Mouse (Mus musculus): Measurements from ENCODE around the gene Tomm22. TPM values are rescaled to one million over a fixed set of nuclear protein-coding genes. Genes with fewer than 3 reads are reported as not detected.
"Not testable (repeated sequence)": the region's sequence is repeated elsewhere in the genome, so short reads cannot be mapped to it uniquely, and the experiment has no call there.

Gene Tomm22
- polyA plus RNA-seq, 1 experiment from 2014 or later, result 288 TPM

- Histone ChIP-seq H3K36me3 (ENCODE audit: control insufficient read depth, insufficient read depth, low read length) (no peaks in the 10 kb centered on the region), H3K4me2 (ENCODE audit: low read depth, low read length) (peak within 1 kb of the TSS; percentile 92), H3K27ac (ENCODE audit: low read length) (peak within 1 kb of the TSS; percentile 94), H3K9ac (ENCODE audit: low read depth, low read length) (peak within 1 kb of the TSS; percentile 86), H3K27me3 (replicated peaks; ENCODE audit: control insufficient read depth, insufficient read depth, low read length) (no peaks in the 10 kb centered on the region), H3K4me1 (ENCODE audit: control insufficient read depth, insufficient read depth, low read length) (peaks cover 7% of the 10 kb centered on the region; the same call in 1 of the 2 replicates), H3K9me3 (ENCODE audit: control insufficient read depth, low read length) (no peaks in the 10 kb centered on the region), H3K4me3 (ENCODE audit: low read length) (peak within 1 kb of the TSS; percentile 81)
- WGBS, result under 1% methylated on average over 55 of the region's 55 CpGs
- peak; percentile 94 for ATAC-seq
Measured at GRCm38 (mm10) chr15:79658531-79659375, 11.9 kb upstream of the Tomm22 start, which contains the start of the genes Fam227a and Cby1. Gene Fam227a (minus strand): TSS chr15:79658956. Gene Cby1 (plus strand): TSS chr15:79659199.

GRCm38 (mm10) chr15:79661852-79662251, 8.8 kb upstream of the Tomm22 start:
- Histone ChIP-seq H3K4me1 (ENCODE audit: control insufficient read depth, insufficient read depth, low read length) (peaks cover 7% of the 10 kb centered on the region; the same call in 1 of the 2 replicates), H3K27me3 (replicated peaks; ENCODE audit: control insufficient read depth, insufficient read depth, low read length) (no peaks in the 10 kb centered on the region), H3K4me3 (ENCODE audit: low read length) (no peak overlapping the region), H3K27ac (ENCODE audit: low read length) (no peak overlapping the region), H3K4me2 (ENCODE audit: low read depth, low read length) (no peak overlapping the region), H3K9me3 (ENCODE audit: control insufficient read depth, low read length) (no peaks in the 10 kb centered on the region), H3K36me3 (ENCODE audit: control insufficient read depth, insufficient read depth, low read length) (no peaks in the 10 kb centered on the region), H3K9ac (ENCODE audit: low read depth, low read length) (no peak overlapping the region)
- ATAC-seq, result no peak
- WGBS, result 77% methylated on average over 4 of the region's 4 CpGs

- no peaks in the 10 kb centered on the region for H3K27me3 ChIP-seq (replicated peaks; ENCODE audit: control insufficient read depth, insufficient read depth, low read length)
- no peak for ATAC-seq
- H3K4me3 ChIP-seq (ENCODE audit: low read length), result no peak overlapping the region
- H3K4me1 ChIP-seq (ENCODE audit: control insufficient read depth, insufficient read depth, low read length), result peaks cover 3% of the 10 kb centered on the region; the same call in 1 of the 2 replicates
- no peaks in the 10 kb centered on the region for H3K9me3 ChIP-seq (ENCODE audit: control insufficient read depth, low read length)
- H3K9ac ChIP-seq (ENCODE audit: low read depth, low read length), result no peak overlapping the region
- WGBS, result 93% methylated on average over 8 of the region's 8 CpGs
- H3K4me2 ChIP-seq (ENCODE audit: low read depth, low read length), result no peak overlapping the region
- 0 out of 2 replicates have a peak, but pooled peaks cover 2% of the 10 kb centered on the region for H3K36me3 ChIP-seq (ENCODE audit: control insufficient read depth, insufficient read depth, low read length)
- no peak overlapping the region for H3K27ac ChIP-seq (ENCODE audit: low read length)
Measured at GRCm38 (mm10) chr15:79664666-79665065, 6.0 kb upstream of the Tomm22 start.

- Histone ChIP-seq H3K27ac (ENCODE audit: low read length) (no peak overlapping the region), H3K4me3 (ENCODE audit: low read length) (no peak overlapping the region), H3K9me3 (ENCODE audit: control insufficient read depth, low read length) (no peaks in the 10 kb centered on the region), H3K4me2 (ENCODE audit: low read depth, low read length) (no peak overlapping the region), H3K27me3 (replicated peaks; ENCODE audit: control insufficient read depth, insufficient read depth, low read length) (no peaks in the 10 kb centered on the region), H3K36me3 (ENCODE audit: control insufficient read depth, insufficient read depth, low read length) (0 out of 2 replicates have a peak, but pooled peaks cover 2% of the 10 kb centered on the region), H3K9ac (ENCODE audit: low read depth, low read length) (no peak overlapping the region), H3K4me1 (ENCODE audit: control insufficient read depth, insufficient read depth, low read length) (peaks cover 5% of the 10 kb centered on the region)
- 72% methylated on average over 10 of the region's 10 CpGs for WGBS
- no peak for ATAC-seq
Measured at GRCm38 (mm10) chr15:79669195-79669594, 1.5 kb upstream of the Tomm22 start.

DNA sequence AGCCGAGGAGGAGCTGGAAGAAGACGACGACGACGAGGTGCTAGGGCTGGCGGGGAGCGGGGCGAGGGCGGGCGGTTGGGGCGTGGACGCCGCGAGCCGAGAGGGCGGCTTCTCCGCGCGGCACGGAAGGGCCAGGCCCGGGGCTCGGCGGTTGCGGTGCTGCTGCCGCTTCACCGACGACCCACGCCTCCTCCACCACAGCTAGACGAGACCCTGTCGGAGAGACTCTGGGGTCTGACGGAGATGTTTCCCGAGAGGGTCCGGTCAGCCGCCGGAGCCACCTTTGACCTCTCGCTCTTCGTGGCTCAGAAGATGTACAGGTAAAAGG, 275 bp downstream of the Tomm22 start:
- Histone ChIP-seq H3K9me3 (ENCODE audit: control insufficient read depth, low read length) (no peaks in the 10 kb centered on the region), H3K36me3 (ENCODE audit: control insufficient read depth, insufficient read depth, low read length) (peaks cover 13% of the 10 kb centered on the region; the same call in 1 of the 2 replicates), H3K4me1 (ENCODE audit: control insufficient read depth, insufficient read depth, low read length) (peaks cover 5% of the 10 kb centered on the region), H3K27me3 (replicated peaks; ENCODE audit: control insufficient read depth, insufficient read depth, low read length) (no peaks in the 10 kb centered on the region), H3K4me3 (ENCODE audit: low read length) (peak overlapping the region; percentile 87), H3K27ac (ENCODE audit: low read length) (peak overlapping the region; percentile 56), H3K4me2 (ENCODE audit: low read depth, low read length) (peak overlapping the region; percentile 58), H3K9ac (ENCODE audit: low read depth, low read length) (peak overlapping the region; percentile 86)
- WGBS, result 1% methylated on average over 36 of the region's 37 CpGs
- peak; percentile 63 for ATAC-seq

GRCm38 (mm10) chr15:79671828-79672348, 1.2 kb downstream of the Tomm22 start:
- Histone ChIP-seq H3K4me3 (ENCODE audit: low read length) (peak overlapping the region; percentile 87), H3K36me3 (ENCODE audit: control insufficient read depth, insufficient read depth, low read length) (peaks cover 13% of the 10 kb centered on the region; the same call in 1 of the 2 replicates), H3K9ac (ENCODE audit: low read depth, low read length) (peak overlapping the region; percentile 24; the same call in 1 of the 2 replicates), H3K4me2 (ENCODE audit: low read depth, low read length) (peak overlapping the region; percentile 58)
- H3K27me3 ChIP-seq (replicated peaks; ENCODE audit: control insufficient read depth, insufficient read depth, low read length); H3K4me1 ChIP-seq (ENCODE audit: control insufficient read depth, insufficient read depth, low read length); H3K27ac ChIP-seq (ENCODE audit: low read length); ATAC-seq; H3K9me3 ChIP-seq (ENCODE audit: control insufficient read depth, low read length): not testable (repeated sequence)
- 73% methylated on average over 11 of the region's 11 CpGs for WGBS

GRCm38 (mm10) chr15:79677936-79678335, 7.3 kb downstream of the Tomm22 start:
- no peak overlapping the region for H3K9ac ChIP-seq (ENCODE audit: low read depth, low read length)
- no peak overlapping the region for H3K4me2 ChIP-seq (ENCODE audit: low read depth, low read length)
- no peak overlapping the region for H3K27ac ChIP-seq (ENCODE audit: low read length)
- peaks cover 5% of the 10 kb centered on the region; the same call in 1 of the 2 replicates for H3K4me1 ChIP-seq (ENCODE audit: control insufficient read depth, insufficient read depth, low read length)
- H3K36me3 ChIP-seq (ENCODE audit: control insufficient read depth, insufficient read depth, low read length), result peaks cover 12% of the 10 kb centered on the region; the same call in 1 of the 2 replicates
- 75% methylated on average over 2 of the region's 2 CpGs for WGBS
- ATAC-seq, result peak; percentile 53
- H3K4me3 ChIP-seq (ENCODE audit: low read length), result no peak overlapping the region
- H3K9me3 ChIP-seq (ENCODE audit: control insufficient read depth, low read length), result no peaks in the 10 kb centered on the region
- H3K27me3 ChIP-seq (replicated peaks; ENCODE audit: control insufficient read depth, insufficient read depth, low read length), result no peaks in the 10 kb centered on the region

- H3K27me3 ChIP-seq (replicated peaks; ENCODE audit: control insufficient read depth, insufficient read depth, low read length), result no peaks in the 10 kb centered on the region
- peaks cover 41% of the 10 kb centered on the region for H3K4me1 ChIP-seq (ENCODE audit: control insufficient read depth, insufficient read depth, low read length)
- no peak overlapping the region for H3K4me3 ChIP-seq (ENCODE audit: low read length)
- no peak overlapping the region for H3K27ac ChIP-seq (ENCODE audit: low read length)
- 82% methylated on average over 4 of the region's 4 CpGs for WGBS
- ATAC-seq, result no peak
- H3K9me3 ChIP-seq (ENCODE audit: control insufficient read depth, low read length), result no peaks in the 10 kb centered on the region
- no peak overlapping the region for H3K9ac ChIP-seq (ENCODE audit: low read depth, low read length)
- H3K36me3 ChIP-seq (ENCODE audit: control insufficient read depth, insufficient read depth, low read length), result no peaks in the 10 kb centered on the region
- H3K4me2 ChIP-seq (ENCODE audit: low read depth, low read length), result no peak overlapping the region
Measured at GRCm38 (mm10) chr15:79681973-79682372, 11.3 kb downstream of the Tomm22 start.

GRCm38 (mm10) chr15:79683146-79683545, 12.5 kb downstream of the Tomm22 start:
- Histone ChIP-seq H3K4me2 (ENCODE audit: low read depth, low read length) (peak overlapping the region; percentile 79; the same call in 1 of the 2 replicates), H3K27me3 (replicated peaks; ENCODE audit: control insufficient read depth, insufficient read depth, low read length) (no peaks in the 10 kb centered on the region), H3K9ac (ENCODE audit: low read depth, low read length) (0 out of 2 replicates have a peak overlapping the region, but pooled peaks have one; percentile 14), H3K36me3 (ENCODE audit: control insufficient read depth, insufficient read depth, low read length) (no peaks in the 10 kb centered on the region), H3K27ac (ENCODE audit: low read length) (no peak overlapping the region), H3K4me1 (ENCODE audit: control insufficient read depth, insufficient read depth, low read length) (peaks cover 41% of the 10 kb centered on the region), H3K9me3 (ENCODE audit: control insufficient read depth, low read length) (no peaks in the 10 kb centered on the region), H3K4me3 (ENCODE audit: low read length) (no peak overlapping the region)
- no peak for ATAC-seq
- WGBS, result 67% methylated on average over 6 of the region's 6 CpGs

Measured in intestine, embryonic 16.5 days (tissue).